Mouse (Mus musculus): ENCODE measurements around the gene Commd4. TPM values are rescaled to one million over a fixed set of nuclear protein-coding genes. Genes with fewer than 3 reads are reported as not detected.

The Commd4 gene
- polyA plus RNA-seq, 1 experiment from 2014 or later: 106 TPM

DNA sequence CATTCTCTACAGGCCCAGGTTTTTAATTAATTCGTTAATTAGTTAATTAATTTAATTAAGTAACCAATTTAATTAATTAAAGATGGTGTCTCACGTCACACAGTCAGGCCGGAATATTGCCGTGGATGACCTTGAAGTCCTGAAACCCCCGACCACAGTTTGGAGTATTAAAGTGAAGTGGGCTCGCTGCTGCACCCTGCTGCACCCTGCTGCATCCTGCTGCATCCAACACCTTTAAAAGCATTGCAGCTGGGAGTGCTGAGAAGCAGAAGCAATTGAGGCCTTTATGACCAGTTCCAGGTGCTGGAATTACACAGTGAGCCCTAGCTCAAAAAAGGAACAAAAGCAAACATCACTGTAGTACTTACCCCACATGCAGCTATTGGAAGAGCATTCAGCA lies 5.8 kb downstream of the Commd4 start:
- no peaks in the 10 kb centered on the region for H3K9me3 ChIP-seq (ENCODE audit: low read length)
- H3K4me1 ChIP-seq (ENCODE audit: insufficient read depth, low read depth, low read length): peaks cover 2% of the 10 kb centered on the region; the same call in 1 of the 2 replicates
- DNase-seq (ENCODE audit: low spot score) (no peak), ATAC-seq (no peak)
- no peak overlapping the region for H3K4me2 ChIP-seq (replicated peaks; ENCODE audit: low read depth, low read length)
- no peak overlapping the region for H3K4me3 ChIP-seq (ENCODE audit: low read depth, low read length)
- TF ChIP-seq EP300 (IDR thresholded peaks at IDR 0.05): no peak
- no peak for TF ChIP-seq CTCF (IDR thresholded peaks at IDR 0.05)
- H3K27me3 ChIP-seq (replicated peaks; ENCODE audit: insufficient read depth, low read length): no peaks in the 10 kb centered on the region
- no peaks in the 10 kb centered on the region for H3K36me3 ChIP-seq (ENCODE audit: insufficient read depth, low read length)
- no peak overlapping the region for H3K27ac ChIP-seq (ENCODE audit: low read length)
- no peak overlapping the region for H3K9ac ChIP-seq (replicated peaks; ENCODE audit: low read depth)
- 48% methylated on average over 6 of the region's 6 CpGs for WGBS

DNA sequence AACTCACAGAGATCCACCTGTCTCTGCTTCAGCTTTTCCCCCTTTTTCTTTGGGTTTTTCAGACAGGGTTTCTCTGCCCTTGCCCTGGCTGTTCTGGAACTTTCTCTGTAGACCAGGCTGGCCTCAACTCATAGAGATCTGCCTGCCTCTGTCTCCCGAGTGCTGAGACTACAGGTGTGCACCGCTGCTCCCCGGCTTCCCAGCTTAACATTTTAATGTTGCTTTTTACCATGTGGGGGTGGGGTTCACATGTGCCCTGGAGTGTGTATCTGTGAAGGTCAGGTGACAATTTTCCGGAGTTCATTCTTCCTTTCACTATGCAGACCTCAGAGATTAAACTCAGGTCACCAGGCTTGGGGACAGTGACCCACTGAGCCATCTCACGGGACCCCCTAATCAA lies 7.9 kb downstream of the Commd4 start:
- WGBS: 73% methylated on average over 5 of the region's 5 CpGs
- DNase-seq (ENCODE audit: low spot score) (no peak), ATAC-seq (no peak)
- peaks cover 8% of the 10 kb centered on the region; the same call in 1 of the 2 replicates for H3K4me1 ChIP-seq (ENCODE audit: insufficient read depth, low read depth, low read length)
- H3K27ac ChIP-seq (ENCODE audit: low read length): no peak overlapping the region
- no peaks in the 10 kb centered on the region for H3K36me3 ChIP-seq (ENCODE audit: insufficient read depth, low read length)
- no peaks in the 10 kb centered on the region for H3K27me3 ChIP-seq (replicated peaks; ENCODE audit: insufficient read depth, low read length)
- no peaks in the 10 kb centered on the region for H3K9me3 ChIP-seq (ENCODE audit: low read length)
- TF ChIP-seq EP300 (IDR thresholded peaks at IDR 0.05) (no peak), CTCF (IDR thresholded peaks at IDR 0.05) (no peak)
- H3K4me3 ChIP-seq (ENCODE audit: low read depth, low read length): no peak overlapping the region
- H3K4me2 ChIP-seq (replicated peaks; ENCODE audit: low read depth, low read length): no peak overlapping the region
- H3K9ac ChIP-seq (replicated peaks; ENCODE audit: low read depth): no peak overlapping the region

DNA sequence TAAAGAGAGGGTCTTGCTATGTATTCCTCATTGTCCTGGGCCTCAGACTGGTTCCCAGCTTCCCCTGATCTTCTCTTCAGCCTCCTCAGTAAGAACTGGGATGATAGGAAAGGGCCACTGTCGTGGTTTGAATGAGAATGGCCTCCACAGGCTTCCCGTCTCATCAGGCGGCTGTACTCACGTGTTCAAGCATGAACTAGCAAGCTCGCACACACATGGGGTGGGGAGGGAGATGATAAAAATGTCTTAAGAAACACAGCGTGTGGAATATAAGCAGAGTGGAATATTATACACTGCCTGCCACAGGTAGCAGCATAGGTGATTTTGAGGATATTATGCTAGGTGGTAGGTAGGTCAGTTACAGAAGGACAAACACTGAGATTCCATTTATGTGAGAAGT lies 9.1 kb downstream of the Commd4 start:
- 69% methylated on average over 6 of the region's 6 CpGs for WGBS
- Histone ChIP-seq H3K36me3 (ENCODE audit: insufficient read depth, low read length) (no peaks in the 10 kb centered on the region), H3K9me3 (ENCODE audit: low read length) (no peaks in the 10 kb centered on the region), H3K4me2 (replicated peaks; ENCODE audit: low read depth, low read length) (peak overlapping the region; percentile 89; the same call in 1 of the 2 replicates), H3K27me3 (replicated peaks; ENCODE audit: insufficient read depth, low read length) (no peaks in the 10 kb centered on the region), H3K27ac (ENCODE audit: low read length) (peak overlapping the region; percentile 90), H3K4me1 (ENCODE audit: insufficient read depth, low read depth, low read length) (peaks cover 8% of the 10 kb centered on the region; the same call in 1 of the 2 replicates), H3K9ac (replicated peaks; ENCODE audit: low read depth) (no peak overlapping the region), H3K4me3 (ENCODE audit: low read depth, low read length) (no peak overlapping the region)
- DNase-seq (ENCODE audit: low spot score) (no peak), ATAC-seq (no peak)
- TF ChIP-seq CTCF (IDR thresholded peaks at IDR 0.05) (no peak), EP300 (IDR thresholded peaks at IDR 0.05) (no peak)

DNA sequence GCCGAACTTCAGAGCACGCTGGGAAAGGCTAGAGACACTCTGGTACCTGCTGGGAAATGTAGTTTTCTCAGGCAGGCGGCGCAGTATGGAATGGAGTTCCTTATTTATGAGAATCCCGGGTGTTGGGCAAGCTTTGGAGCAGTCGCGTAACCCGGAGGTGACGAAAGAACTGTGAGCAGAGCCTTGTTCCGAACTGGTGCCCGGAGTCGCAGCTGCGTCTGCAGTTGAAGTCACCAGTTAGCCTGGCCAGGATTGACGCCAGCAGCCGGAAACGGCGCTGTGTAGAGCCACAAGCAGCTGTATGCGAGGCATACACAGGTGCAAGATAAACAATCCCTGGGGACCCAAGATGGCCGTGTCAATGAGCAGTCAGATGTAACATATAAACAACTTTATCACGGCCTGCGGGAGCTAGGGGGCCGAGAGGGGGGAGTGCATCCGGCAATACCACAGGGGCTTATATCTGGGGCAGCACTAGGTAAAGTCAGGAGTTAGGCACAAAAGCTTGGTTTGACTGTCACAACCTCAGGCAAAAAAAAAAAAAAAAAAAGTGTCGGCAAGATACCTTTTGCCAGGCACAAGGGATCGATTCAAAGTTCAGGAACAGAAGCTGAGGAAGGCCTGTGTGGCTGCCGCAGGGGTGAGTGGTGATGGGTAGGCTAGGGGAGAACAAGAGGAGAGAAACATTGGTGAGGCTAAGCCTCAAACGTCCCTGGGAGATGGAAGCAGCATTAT lies 9.8 kb downstream of the Commd4 start, which contains the start of gene Neil1:
TSS of gene Neil1 (minus strand) at position 162 of the 735 bp plus-strand sequence.
- Histone ChIP-seq H3K9ac (replicated peaks; ENCODE audit: low read depth) (peak within 1 kb of the TSS; percentile 76), H3K27me3 (replicated peaks; ENCODE audit: insufficient read depth, low read length) (no peaks in the 10 kb centered on the region), H3K9me3 (ENCODE audit: low read length) (no peaks in the 10 kb centered on the region), H3K4me2 (replicated peaks; ENCODE audit: low read depth, low read length) (peak within 1 kb of the TSS; percentile 89), H3K4me1 (ENCODE audit: insufficient read depth, low read depth, low read length) (peaks cover 8% of the 10 kb centered on the region; the same call in 1 of the 2 replicates), H3K27ac (ENCODE audit: low read length) (peak within 1 kb of the TSS; percentile 90), H3K4me3 (ENCODE audit: low read depth, low read length) (peak within 1 kb of the TSS; percentile 44), H3K36me3 (ENCODE audit: insufficient read depth, low read length) (no peaks in the 10 kb centered on the region)
- WGBS: under 1% methylated on average over 27 of the region's 27 CpGs
- peak; percentile 71 for TF ChIP-seq EP300 (IDR thresholded peaks at IDR 0.05)
- peak; percentile 56 for TF ChIP-seq CTCF (IDR thresholded peaks at IDR 0.05)
- ATAC-seq: peak; percentile 97
- DNase-seq (ENCODE audit: low spot score): peak; percentile 98

DNA sequence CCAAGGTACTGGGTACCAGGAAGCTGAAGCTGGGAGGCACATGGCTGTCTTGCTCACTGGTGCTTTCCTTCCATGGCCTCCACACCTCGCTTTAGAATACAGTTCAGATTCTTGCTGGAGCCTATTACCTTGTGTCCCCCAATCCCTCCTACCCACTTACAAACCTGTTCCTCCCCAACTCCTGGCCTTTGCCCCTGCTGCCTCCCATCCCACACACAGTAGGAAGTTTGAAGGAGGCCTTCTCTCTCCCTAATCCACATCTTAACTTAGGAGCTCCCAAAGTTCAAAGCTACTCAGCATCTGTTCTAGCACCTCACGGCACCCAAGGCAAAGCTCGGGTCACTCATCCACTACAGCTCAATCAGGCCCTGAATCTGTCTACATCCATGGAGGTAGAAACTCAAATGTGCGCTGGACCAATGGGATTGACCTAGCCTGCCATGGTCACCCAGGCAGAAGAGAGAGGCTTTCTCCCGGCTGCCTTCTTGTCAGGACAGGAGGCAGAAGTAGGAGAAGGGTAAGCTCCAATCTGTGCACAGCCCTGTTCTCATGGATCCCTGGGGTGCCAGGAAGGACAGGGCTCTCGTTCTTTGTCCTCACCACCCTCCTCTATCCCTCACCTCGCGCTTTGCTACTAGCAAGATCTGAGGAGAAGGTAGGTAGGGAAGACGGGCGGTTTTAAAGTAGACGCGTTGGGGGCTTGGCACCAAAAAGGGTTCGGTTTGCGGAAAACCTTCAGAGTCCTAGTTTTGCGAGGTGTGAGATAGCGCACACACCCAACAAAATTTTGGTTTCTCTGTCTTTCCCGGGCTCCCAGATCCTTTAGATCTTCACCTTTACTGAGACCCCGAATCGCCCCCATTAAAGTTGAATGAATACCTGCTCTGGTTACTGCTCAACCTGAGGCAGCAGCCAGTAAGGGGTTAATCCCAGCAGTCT lies 10.7 kb downstream of the Commd4 start:
- Histone ChIP-seq H3K4me2 (replicated peaks; ENCODE audit: low read depth, low read length) (peak overlapping the region; percentile 89), H3K9me3 (ENCODE audit: low read length) (no peaks in the 10 kb centered on the region), H3K27me3 (replicated peaks; ENCODE audit: insufficient read depth, low read length) (no peaks in the 10 kb centered on the region), H3K27ac (ENCODE audit: low read length) (peak overlapping the region; percentile 90), H3K4me1 (ENCODE audit: insufficient read depth, low read depth, low read length) (peaks cover 8% of the 10 kb centered on the region; the same call in 1 of the 2 replicates), H3K9ac (replicated peaks; ENCODE audit: low read depth) (peak overlapping the region; percentile 76), H3K4me3 (ENCODE audit: low read depth, low read length) (peak overlapping the region; percentile 44), H3K36me3 (ENCODE audit: insufficient read depth, low read length) (no peaks in the 10 kb centered on the region)
- DNase-seq (ENCODE audit: low spot score) (peak; percentile 28), ATAC-seq (peak; percentile 20)
- WGBS: 6% methylated on average over 19 of the region's 19 CpGs
- TF ChIP-seq CTCF (IDR thresholded peaks at IDR 0.05): no peak
- no peak for TF ChIP-seq EP300 (IDR thresholded peaks at IDR 0.05)

All from lung, postnatal 0 days (tissue).